Mouse (Mus musculus) stomach, postnatal 0 days (tissue): ENCODE results near the gene Hsd17b1.

ENCODE experiments used
- CTCF ChIP-seq: IDR thresholded peaks from 2 replicates; pipeline ENCODE4 v1.5.1; 2016; ENCODE audit warnings: antibody characterized with exemption, low read depth, mild to moderate bottlenecking, moderate library complexity
- EP300 ChIP-seq: optimal IDR thresholded peaks from 2 replicates; pipeline ENCODE3; 2016; ENCODE audit warnings: antibody characterized with exemption

- no peak for TF ChIP-seq CTCF
- TF ChIP-seq EP300 = no peak
Observed at GRCm38 (mm10) chr11:101051617-101052016, 26.6 kb upstream of the Hsd17b1 start.
